Mouse (Mus musculus) spleen, postnatal 4 days (tissue): ENCODE measurements around the gene Olfr248.
"Not testable (repeated sequence)": the region's sequence is repeated elsewhere in the genome, so short reads cannot be mapped to it uniquely, and the experiment has no call there.

Source experiments
- DNase-seq, 2 experiments: peaks; one replicate each; pipeline ENCODE4 v3.0.0; 2022; ENCODE audit warnings: low spot score in 2 of 2

The Olfr248 gene

GRCm38 (mm10) chr1:174390746-174391145 is at the start of gene Olfr248:
Gene Olfr248, plus strand, starts transcription at chr1:174391046.
- DNase-seq, result no peak

DNA sequence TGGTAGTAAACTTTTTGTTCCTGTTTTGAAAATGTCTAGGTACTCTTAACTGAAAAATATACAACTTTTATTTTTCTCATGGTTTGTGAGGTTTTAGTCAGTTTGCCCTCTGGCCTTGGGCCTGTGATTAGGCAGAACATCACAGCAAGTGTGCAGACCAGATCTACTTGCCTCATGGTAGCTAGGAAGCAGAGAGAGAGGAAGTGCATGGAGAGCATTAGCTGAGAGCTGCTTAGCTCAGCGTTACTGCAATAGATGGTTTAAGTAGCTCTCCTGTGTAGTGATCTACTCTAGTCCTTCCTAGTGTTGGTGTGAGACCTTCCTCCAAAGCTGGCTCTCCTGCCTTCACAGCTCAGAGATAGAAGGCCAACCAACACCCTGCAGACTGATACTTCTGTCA is 37.2 kb upstream of the Olfr248 start:
- not testable (repeated sequence) for DNase-seq

DNA sequence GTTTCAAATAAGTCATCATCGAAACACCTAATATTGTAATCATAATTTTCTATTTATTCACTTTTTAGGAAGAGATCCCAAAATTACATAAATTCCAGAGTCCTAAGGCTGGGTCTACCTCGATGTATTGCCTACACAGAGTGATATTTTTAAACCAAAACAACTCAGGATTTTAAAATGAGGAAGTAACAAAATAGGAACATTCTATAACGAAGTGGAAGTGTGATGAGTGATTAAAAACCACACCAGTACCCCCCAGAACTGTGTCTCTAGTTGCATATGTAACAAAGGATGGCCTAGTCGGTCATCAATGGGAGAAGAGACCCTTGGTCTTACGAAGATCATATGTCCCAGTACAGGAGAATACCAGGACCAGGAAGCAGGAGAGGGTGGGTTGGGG is 36.2 kb upstream of the Olfr248 start:
- DNase-seq, result no peak

GRCm38 (mm10) chr1:174364882-174365451 is 25.9 kb upstream of the Olfr248 start, which contains the start of gene Olfr417:
Gene Olfr417, plus strand, starts transcription at chr1:174365122.
- DNase-seq, result no peak

GRCm38 (mm10) chr1:174373799-174374198 is 17.0 kb upstream of the Olfr248 start:
- DNase-seq, result no peak

DNA sequence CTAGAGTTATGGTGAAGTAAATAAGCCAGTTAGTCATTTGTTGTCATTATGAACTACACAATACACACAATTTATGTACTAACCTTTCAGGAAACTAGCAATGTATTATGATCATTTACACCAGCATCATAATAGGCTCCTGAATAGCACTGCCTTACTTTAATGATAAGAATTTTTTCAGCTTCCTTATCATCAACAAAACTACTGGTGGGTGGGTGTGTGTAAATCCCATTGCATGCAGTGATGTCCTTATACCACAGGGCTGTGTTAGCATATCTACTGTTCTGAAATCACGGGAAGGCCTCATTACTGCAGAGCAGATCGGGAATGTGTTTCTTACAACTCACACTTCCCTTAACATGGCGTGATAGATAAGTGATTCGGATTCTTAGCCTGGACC is 32.1 kb downstream of the Olfr248 start:
- no peak for DNase-seq

- DNase-seq, result no peak
These were observed 32.9 kb downstream of the Olfr248 start, which contains the start of gene Olfr414 for GRCm38 (mm10) chr1:174423764-174424163. Gene Olfr414, plus strand, starts transcription at chr1:174424064.

GRCm38 (mm10) chr1:174426180-174426986 is 35.5 kb downstream of the Olfr248 start:
- no peak for DNase-seq

- DNase-seq, result no peak
These were observed 36.6 kb downstream of the Olfr248 start for GRCm38 (mm10) chr1:174427402-174427801.

DNA sequence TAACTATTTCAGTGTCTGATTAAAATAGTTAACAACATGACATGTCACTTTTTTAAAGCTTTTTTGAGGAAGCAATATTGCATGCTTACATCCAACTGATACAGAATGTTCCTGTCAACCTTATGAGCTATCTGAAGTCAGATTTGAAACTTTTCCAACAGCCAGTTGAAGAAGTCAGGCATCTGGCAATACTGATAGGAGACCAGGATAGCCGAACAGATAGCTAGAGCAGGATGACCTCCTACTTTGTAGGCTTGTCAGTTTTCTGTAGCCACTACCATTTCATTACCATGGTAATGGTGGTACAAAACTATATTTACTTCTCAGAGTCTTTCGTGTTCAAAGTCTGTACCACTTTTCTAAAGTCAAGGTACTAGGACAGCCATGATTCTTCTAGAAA is 37.6 kb downstream of the Olfr248 start:
- no peak for DNase-seq

GRCm38 (mm10) chr1:174434121-174434520 is 43.3 kb downstream of the Olfr248 start:
- DNase-seq, result no peak
